Mouse (Mus musculus): ENCODE data around the gene Cyp2b23.
"Not testable (repeated sequence)": the region's sequence is repeated elsewhere in the genome, so short reads cannot be mapped to it uniquely, and the experiment has no call there.

Gene Cyp2b23

DNA sequence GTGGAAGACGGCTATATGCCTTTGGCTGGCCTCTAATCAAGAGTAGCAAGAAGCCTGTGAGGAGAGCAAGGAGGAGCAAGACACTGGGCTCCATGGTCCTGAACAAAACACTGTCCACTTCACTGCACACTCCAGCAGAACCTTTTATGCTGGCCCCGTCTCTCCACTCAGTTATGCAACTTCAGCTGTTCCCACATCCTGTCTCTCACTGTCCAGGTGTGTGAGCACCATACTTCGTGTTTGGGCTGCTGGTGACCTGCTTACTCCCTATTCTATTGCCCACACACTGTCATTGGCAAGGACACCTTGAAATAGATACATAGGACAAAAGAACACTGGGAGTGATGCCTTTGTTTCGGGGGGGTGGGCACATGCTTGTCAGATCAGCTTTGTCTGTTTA is at the start of gene Cyp2b23:
Gene Cyp2b23 (minus strand): TSS at position 101 of the 400 bp plus-strand sequence.
- no peak for DNase-seq (ENCODE audit: low spot score)

DNA sequence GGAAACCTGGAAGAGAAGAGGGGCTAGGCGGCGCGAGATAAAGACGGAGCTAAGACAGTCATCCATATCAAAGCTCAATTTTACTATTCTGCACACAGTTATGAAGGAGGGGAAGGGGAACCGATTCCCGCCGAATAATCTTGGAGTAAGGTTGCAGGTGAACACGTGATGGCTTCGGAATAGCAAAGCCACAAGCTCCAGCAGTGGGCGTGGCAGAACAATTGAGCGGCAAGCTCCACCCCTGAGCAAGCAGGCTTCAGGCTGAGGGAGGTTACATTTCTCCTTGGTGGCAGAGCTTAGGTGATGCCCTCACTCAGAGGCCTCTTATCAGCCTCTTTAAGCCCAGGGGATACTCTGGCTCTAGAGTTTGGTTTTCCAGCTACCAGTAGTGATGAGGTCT is 24.8 kb upstream of the Cyp2b23 start:
- DNase-seq (ENCODE audit: low spot score): no peak

DNA sequence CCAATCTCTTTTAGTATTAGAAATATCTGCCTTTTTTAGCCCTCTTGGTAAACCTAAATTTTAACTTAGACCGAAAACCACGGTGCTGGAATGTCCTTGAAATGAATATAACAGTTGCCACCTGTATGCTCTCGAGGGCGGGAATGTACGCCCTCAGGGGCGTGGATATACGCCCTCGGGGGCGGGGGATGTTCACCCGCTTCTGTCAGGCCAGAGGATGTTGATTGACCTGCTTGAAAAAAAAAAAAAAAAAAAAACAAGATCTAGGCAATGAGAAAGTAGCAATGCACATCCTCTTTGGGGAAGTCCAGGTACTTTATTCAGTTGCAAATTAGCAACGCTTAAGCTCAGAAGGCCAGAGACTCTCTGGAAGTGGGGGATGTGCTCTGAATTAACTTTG is 20.8 kb upstream of the Cyp2b23 start:
- no peak for DNase-seq (ENCODE audit: low spot score)

DNA sequence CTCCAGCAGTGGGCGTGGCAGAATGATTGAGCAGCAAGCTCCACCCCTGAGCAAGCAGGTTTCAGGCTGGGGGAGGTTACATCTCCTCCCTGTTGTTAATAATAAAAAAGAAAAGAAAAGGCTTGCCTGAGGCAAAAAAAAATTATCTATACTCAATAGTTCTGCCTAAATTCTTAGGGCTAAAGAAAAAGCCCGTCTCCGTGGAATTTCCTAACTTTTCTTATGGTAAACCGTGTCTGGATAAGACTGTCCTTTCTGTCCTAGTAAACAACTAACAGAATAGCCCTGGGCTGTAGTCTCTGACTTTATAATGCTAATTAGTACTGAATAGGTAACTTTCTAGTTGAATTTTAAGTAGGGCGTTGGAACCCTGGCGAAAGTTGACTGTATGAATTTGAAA is 20.0 kb upstream of the Cyp2b23 start:
- DNase-seq (ENCODE audit: low spot score): not testable (repeated sequence)

DNA sequence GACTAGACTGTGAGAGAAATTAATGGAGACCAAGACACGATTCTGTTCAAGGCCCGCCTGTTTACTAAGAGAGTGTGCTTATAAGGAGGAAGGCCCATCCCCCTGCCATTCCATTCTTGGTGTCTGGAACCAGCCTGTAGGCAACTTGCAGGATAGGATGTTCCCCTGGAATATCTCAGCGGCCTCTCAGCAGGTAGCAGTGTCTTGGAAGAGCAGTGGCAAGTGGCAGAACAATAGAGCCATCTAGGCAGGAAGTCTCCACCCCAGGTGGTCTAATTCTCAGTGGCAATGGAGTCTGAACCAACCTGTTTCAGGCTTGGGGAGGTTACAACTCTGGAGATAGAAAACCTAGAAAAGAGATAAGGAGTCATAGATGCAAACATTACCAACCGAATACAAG is 13.9 kb upstream of the Cyp2b23 start:
- DNase-seq (ENCODE audit: low spot score): no peak

DNA sequence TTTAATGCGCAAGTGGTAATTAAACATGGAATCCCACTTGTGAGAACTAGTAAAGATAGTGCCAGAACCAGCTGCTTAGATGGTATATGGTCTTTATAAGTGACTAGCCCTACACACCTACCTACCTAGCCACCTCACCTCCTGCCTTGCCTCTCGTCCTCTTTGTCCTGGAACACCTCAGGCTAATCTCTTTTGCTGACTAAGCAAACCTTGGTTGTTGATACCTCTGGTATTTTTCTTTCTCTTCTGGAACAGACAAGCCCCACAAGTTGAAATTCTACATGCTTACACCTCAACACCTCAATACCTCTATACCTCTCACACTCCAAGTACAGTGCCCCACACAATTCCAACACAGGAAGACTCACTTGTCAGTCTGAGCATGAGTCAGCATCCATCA is 524 bp downstream of the Cyp2b23 start:
- no peak for DNase-seq (ENCODE audit: low spot score)

DNA sequence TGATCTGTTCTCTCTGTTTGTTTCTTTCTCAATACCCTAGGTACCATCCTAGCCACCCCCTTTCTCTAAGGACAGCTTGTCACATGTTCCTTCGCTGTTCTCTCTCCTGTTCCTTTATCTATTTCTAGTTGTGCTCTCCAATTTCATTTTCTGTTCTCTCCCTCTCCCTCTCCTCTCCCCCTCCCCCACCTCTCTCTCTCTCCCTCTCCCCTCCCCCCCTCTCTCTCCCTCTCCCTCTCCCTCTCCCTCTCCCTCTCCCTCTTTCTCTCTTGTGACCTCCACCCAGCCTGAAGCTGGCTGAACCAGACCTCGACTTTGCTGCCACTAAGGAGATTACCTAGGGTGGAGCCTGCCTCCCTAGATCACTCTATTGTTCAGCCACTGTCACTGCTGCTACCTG is 18.8 kb downstream of the Cyp2b23 start:
- DNase-seq (ENCODE audit: low spot score): not testable (repeated sequence)

DNA sequence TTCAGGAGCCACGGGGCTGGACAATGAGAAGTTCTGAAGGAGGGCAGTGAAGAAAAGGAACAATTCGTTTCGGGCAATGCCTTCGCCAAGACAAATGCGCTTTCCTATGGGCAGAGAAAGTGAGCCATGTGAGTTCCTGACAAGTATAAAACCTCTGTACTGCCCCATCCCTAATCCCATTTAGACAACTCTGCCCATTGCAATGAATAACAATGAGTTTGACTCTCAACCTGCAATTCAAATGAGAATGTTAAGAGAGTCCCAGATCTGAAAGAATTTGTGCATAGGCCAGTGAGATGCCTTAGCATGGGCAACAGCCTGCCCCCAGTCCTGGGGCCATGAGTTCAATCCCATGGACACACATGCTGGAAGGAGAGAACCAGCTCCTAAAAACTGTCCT is 20.2 kb downstream of the Cyp2b23 start:
- no peak for DNase-seq (ENCODE audit: low spot score)

DNA sequence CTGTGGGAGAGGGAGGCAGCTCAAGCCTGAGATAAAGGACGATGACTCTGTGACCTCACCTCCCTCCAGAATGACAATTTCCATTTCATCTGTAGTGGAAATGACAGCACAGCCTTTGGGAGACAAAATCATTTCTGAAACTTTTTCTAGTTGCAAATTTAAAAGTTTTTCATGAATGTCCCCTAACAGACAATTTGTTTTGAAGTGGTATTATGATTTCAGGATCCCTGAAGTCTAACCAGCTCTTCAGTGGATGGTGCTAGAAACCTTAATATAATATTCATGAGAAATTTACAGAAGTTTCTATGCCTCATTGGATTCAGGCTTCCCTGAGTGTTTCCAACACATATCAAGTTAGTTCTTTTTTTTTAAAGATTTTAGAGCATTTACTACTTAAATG is 67.9 kb downstream of the Cyp2b23 start, which contains the start of gene Vmn1r185:
Gene Vmn1r185 (minus strand): TSS at position 101 of the 400 bp plus-strand sequence.
- not testable (repeated sequence) for DNase-seq (ENCODE audit: low spot score)

All from layer of hippocampus, adult 9-10 months (tissue).